In genomic region chr2:5034801-5035200, GRCm38 (mm10) we compare ENCODE assay signal across 25 mouse cellular contexts. TPM values are rescaled to one million over a fixed set of nuclear protein-coding genes. Genes with fewer than 3 reads are reported as not detected.
"Had no signal": no experiment of that assay in that cellular context is flagged by ENCODE, and none has a peak within 500 bp of the region (broad histone marks: within the 10 kb centered on the region; RNA-seq: fewer than 3 reads in every experiment).

No protein-coding gene starts in this region.

- DNase-seq: liver, postnatal 0 days; lung, adult 2 months; lung, postnatal 14 days; lung, postnatal 36 days; midbrain, embryonic 14.5 days; right cerebral cortex, postnatal 14 days; thymus, adult 2 months; thymus, postnatal 25 days; thymus, postnatal 4 days had no signal

- H3K27ac ChIP-seq: lung, embryonic 15.5 days; macrophage; midbrain, embryonic 12.5 days; neural tube, embryonic 12.5 days; stomach, embryonic 15.5 days; stomach, postnatal 0 days had no signal

- H3K27me3 ChIP-seq: lung, embryonic 15.5 days; megakaryocyte, embryonic 14.5 days; midbrain, embryonic 12.5 days; neural tube, embryonic 12.5 days; stomach, embryonic 15.5 days had no signal

- ATAC-seq: lung, postnatal 0 days; midbrain, embryonic 16.5 days had no signal

- H3K36me3 ChIP-seq: lung, embryonic 15.5 days; midbrain, embryonic 12.5 days; neural tube, embryonic 12.5 days; stomach, embryonic 15.5 days had no signal

- H3K4me3 ChIP-seq: lung, embryonic 15.5 days; megakaryocyte, embryonic 14.5 days; midbrain, embryonic 12.5 days; neural tube, embryonic 12.5 days; stomach, embryonic 15.5 days had no signal

- H3K9me3 ChIP-seq: lung, embryonic 15.5 days; megakaryocyte, embryonic 14.5 days; midbrain, embryonic 12.5 days; neural tube, embryonic 12.5 days; stomach, embryonic 15.5 days had no signal

- H3K9ac ChIP-seq: liver, postnatal 0 days; lung, embryonic 15.5 days; midbrain, embryonic 12.5 days; neural tube, embryonic 12.5 days; stomach, embryonic 15.5 days had no signal

- H3K4me2 ChIP-seq: lung, embryonic 15.5 days; midbrain, embryonic 12.5 days; neural tube, embryonic 12.5 days; stomach, embryonic 15.5 days had no signal

RNA-seq across cellular contexts. Expression of gene Ucma, which starts 58.9 kb away (rescaled TPM):
- total RNA-seq: megakaryocyte progenitor cell, adult 5-6 weeks; monocyte, adult 5-6 weeks; neutrophil, adult 5-6 weeks had no signal
- polyA plus RNA-seq: liver, postnatal 0 days; lung, postnatal 0 days; macrophage; midbrain, embryonic 12.5 days; neural tube, embryonic 12.5 days; neural tube, embryonic 14.5 days; spleen, adult 2 months; stomach, embryonic 15.5 days; stomach, postnatal 0 days; testis, adult 2 months; urinary bladder, adult 2 months had no signal
